Mouse (Mus musculus): ENCODE measurements around the gene Gm5244. TPM values are rescaled to one million over a fixed set of nuclear protein-coding genes. Genes with fewer than 3 reads are reported as not detected.

Gm5244 gene
- not detected in 2 replicates for polyA plus RNA-seq (2012; rRNA removed)

GRCm38 (mm10) chr19:12846382-12846781 lies at the start of gene Gm5244:
TSS of gene Gm5244 (plus strand) at chr19:12846682.

GRCm38 (mm10) chr19:12856983-12857382 lies 10.5 kb downstream of the Gm5244 start, which contains the start of gene Olfr1444:
TSS of gene Olfr1444 (plus strand) at chr19:12857283.

GRCm38 (mm10) chr19:12883555-12883954 lies 37.1 kb downstream of the Gm5244 start, which contains the start of gene Olfr1445:
TSS of gene Olfr1445 (plus strand) at chr19:12883855.

GRCm38 (mm10) chr19:12893424-12893823 lies 46.9 kb downstream of the Gm5244 start, which contains the start of gene Olfr1446:
TSS of gene Olfr1446 (minus strand) at chr19:12893524.

Other genes starting within 250 kb of the Gm5244 start
- gene Gm4952, start 246.7 kb upstream of the Gm5244 start, polyA plus RNA-seq (2012; rRNA removed), result 0.06 TPM in 1 of 2 replicates, not detected in the other
- not detected in 2 replicates for gene Glyat, start 213.4 kb upstream of the Gm5244 start, polyA plus RNA-seq (2012; rRNA removed)
- gene Olfr1442, start 176.2 kb upstream of the Gm5244 start, polyA plus RNA-seq (2012; rRNA removed), result not detected in 2 replicates
- not detected in 2 replicates for gene Olfr1443, start 168.6 kb upstream of the Gm5244 start, polyA plus RNA-seq (2012; rRNA removed)
- gene Keg1, start 150.9 kb upstream of the Gm5244 start, polyA plus RNA-seq (2012; rRNA removed), result not detected in 2 replicates
- gene Cntf, start 81.0 kb upstream of the Gm5244 start, polyA plus RNA-seq (2012; rRNA removed), result 0.27 TPM in 1 of 2 replicates, not detected in the other
- gene Zfp91, start 50.6 kb upstream of the Gm5244 start, polyA plus RNA-seq (2012; rRNA removed), result 2.9 and 3.4 TPM in 2 replicates
- 0.63 and 0.84 TPM in 2 replicates for gene Lpxn, start 50.5 kb upstream of the Gm5244 start, polyA plus RNA-seq (2012; rRNA removed)
- not detected in 2 replicates for gene Olfr1444, start 10.6 kb downstream of the Gm5244 start, polyA plus RNA-seq (2012; rRNA removed)
- not detected in 2 replicates for gene Olfr1445, start 37.2 kb downstream of the Gm5244 start, polyA plus RNA-seq (2012; rRNA removed)
- not detected in 2 replicates for gene Olfr1446, start 46.8 kb downstream of the Gm5244 start, polyA plus RNA-seq (2012; rRNA removed)
- gene Olfr1447, start 57.1 kb downstream of the Gm5244 start, polyA plus RNA-seq (2012; rRNA removed), result not detected in 2 replicates
- not detected in 2 replicates for gene Olfr1448, start 77.7 kb downstream of the Gm5244 start, polyA plus RNA-seq (2012; rRNA removed)
- not detected in 2 replicates for gene Olfr1449, start 84.2 kb downstream of the Gm5244 start, polyA plus RNA-seq (2012; rRNA removed)
- gene Olfr1450, start 103.6 kb downstream of the Gm5244 start, polyA plus RNA-seq (2012; rRNA removed), result not detected in 2 replicates
- gene Olfr1451, start 148.3 kb downstream of the Gm5244 start, polyA plus RNA-seq (2012; rRNA removed), result not detected in 2 replicates
- not detected in 2 replicates for gene Olfr1453, start 181.6 kb downstream of the Gm5244 start, polyA plus RNA-seq (2012; rRNA removed)
- not detected in 2 replicates for gene Olfr1454, start 213.9 kb downstream of the Gm5244 start, polyA plus RNA-seq (2012; rRNA removed)

Measured in stomach, adult 2 months (tissue).